Mouse (Mus musculus): ENCODE measurements around the gene Ehmt1. TPM values are rescaled to one million over a fixed set of nuclear protein-coding genes. Genes with fewer than 3 reads are reported as not detected.
"Not testable (repeated sequence)": the region's sequence is repeated elsewhere in the genome, so short reads cannot be mapped to it uniquely, and the experiment has no call there.

The Ehmt1 gene
- 85.1 and 99.5 TPM in 2 replicates for polyA plus RNA-seq (2014; fragmentation: Nextera tagmentation; extraction: Ambion mirVana)

- Histone ChIP-seq H3K27ac (replicated peaks; ENCODE audit: low read depth, low read length) (peak within 1 kb of the TSS; percentile 97), H3K4me3 (replicated peaks; ENCODE audit: low read depth, low read length) (peak within 1 kb of the TSS; percentile 96), H3K4me2 (ENCODE audit: low read length) (peak within 1 kb of the TSS; percentile 82), H3K36me3 (ENCODE audit: control insufficient read depth, insufficient read depth, low read length) (no peaks in the 10 kb centered on the region), H3K9ac (replicated peaks; ENCODE audit: low read length) (peak within 1 kb of the TSS; percentile 96), H3K9me3 (ENCODE audit: control insufficient read depth, low read length) (no peaks in the 10 kb centered on the region), H3K27me3 (ENCODE audit: control insufficient read depth, insufficient read depth, low read length) (no peaks in the 10 kb centered on the region), H3K4me1 (ENCODE audit: control insufficient read depth, insufficient read depth, low read length) (peaks cover 11% of the 10 kb centered on the region)
- peak; percentile 98 for DNase-seq
- WGBS = under 1% methylated on average over 104 of the region's 112 CpGs
- ATAC-seq (ENCODE audit: low FRiP score, low TSS enrichment) = peak; percentile 99
These were observed at the start of gene Ehmt1 for GRCm38 (mm10) chr2:24918930-24919838. Gene Ehmt1 (minus strand): TSS chr2:24919614.

- H3K4me1 ChIP-seq (ENCODE audit: control insufficient read depth, insufficient read depth, low read length) = peaks cover 9% of the 10 kb centered on the region
- ATAC-seq (ENCODE audit: low FRiP score, low TSS enrichment) = peak; percentile 90
- H3K36me3 ChIP-seq (ENCODE audit: control insufficient read depth, insufficient read depth, low read length) = peaks cover 55% of the 10 kb centered on the region
- H3K27ac ChIP-seq (replicated peaks; ENCODE audit: low read depth, low read length) = peak within 1 kb of the TSS; percentile 50; the same call in 1 of the 2 replicates
- H3K9ac ChIP-seq (replicated peaks; ENCODE audit: low read length) = peak within 1 kb of the TSS; percentile 70
- DNase-seq = peak; percentile 95
- peak within 1 kb of the TSS; percentile 61 for H3K4me3 ChIP-seq (replicated peaks; ENCODE audit: low read depth, low read length)
- H3K9me3 ChIP-seq (ENCODE audit: control insufficient read depth, low read length) = no peaks in the 10 kb centered on the region
- WGBS = under 1% methylated on average over 28 of the region's 28 CpGs
- no peaks in the 10 kb centered on the region for H3K27me3 ChIP-seq (ENCODE audit: control insufficient read depth, insufficient read depth, low read length)
- peak within 1 kb of the TSS; percentile 82 for H3K4me2 ChIP-seq (ENCODE audit: low read length)
These were observed 43.0 kb upstream of the Ehmt1 start, which contains the start of gene Dph7 for GRCm38 (mm10) chr2:24962304-24963000. Gene Dph7 (plus strand): TSS chr2:24962400.

- Histone ChIP-seq H3K27me3 (ENCODE audit: control insufficient read depth, insufficient read depth, low read length) (no peaks in the 10 kb centered on the region), H3K4me3 (replicated peaks; ENCODE audit: low read depth, low read length) (no peak overlapping the region), H3K36me3 (ENCODE audit: control insufficient read depth, insufficient read depth, low read length) (peaks cover 59% of the 10 kb centered on the region), H3K27ac (replicated peaks; ENCODE audit: low read depth, low read length) (no peak overlapping the region), H3K4me1 (ENCODE audit: control insufficient read depth, insufficient read depth, low read length) (peaks cover 9% of the 10 kb centered on the region), H3K9me3 (ENCODE audit: control insufficient read depth, low read length) (no peaks in the 10 kb centered on the region), H3K4me2 (ENCODE audit: low read length) (no peak overlapping the region), H3K9ac (replicated peaks; ENCODE audit: low read length) (no peak overlapping the region)
- 35% methylated on average over 3 of the region's 3 CpGs for WGBS
- peak; percentile 48 for DNase-seq
- no peak for ATAC-seq (ENCODE audit: low FRiP score, low TSS enrichment)
These were observed 41.5 kb upstream of the Ehmt1 start for GRCm38 (mm10) chr2:24960910-24961309.

DNA sequence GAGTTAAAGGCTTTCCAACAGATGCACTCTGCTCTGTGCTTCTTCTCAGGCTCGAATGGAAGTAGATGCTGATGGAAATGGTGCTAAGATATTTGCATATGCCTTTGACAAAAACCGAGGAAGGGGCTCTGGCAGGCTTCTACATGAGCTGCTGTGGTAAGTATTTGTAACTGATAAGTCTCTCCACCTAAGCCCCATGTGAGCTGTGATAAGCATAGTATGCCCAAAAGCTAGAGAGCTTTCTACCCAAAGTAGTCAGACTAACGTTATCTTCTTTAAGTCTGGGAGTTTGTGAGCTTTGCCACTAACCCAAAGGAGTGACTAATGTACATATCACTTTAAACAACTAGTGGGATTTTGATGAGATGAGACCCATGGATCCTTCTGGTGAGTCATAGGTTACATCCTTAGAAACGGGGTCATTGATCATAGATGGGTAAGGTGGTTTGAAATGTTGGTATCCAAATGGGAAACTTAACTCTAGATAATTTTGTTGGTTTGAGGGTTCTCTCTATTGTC, 33.2 kb upstream of the Ehmt1 start:
- 89% methylated on average over 4 of the region's 4 CpGs for WGBS
- H3K4me2 ChIP-seq (ENCODE audit: low read length) = no peak overlapping the region
- H3K4me3 ChIP-seq (replicated peaks; ENCODE audit: low read depth, low read length) = no peak overlapping the region
- no peaks in the 10 kb centered on the region for H3K27me3 ChIP-seq (ENCODE audit: control insufficient read depth, insufficient read depth, low read length)
- DNase-seq (no peak), ATAC-seq (ENCODE audit: low FRiP score, low TSS enrichment) (no peak)
- no peak overlapping the region for H3K9ac ChIP-seq (replicated peaks; ENCODE audit: low read length)
- no peaks in the 10 kb centered on the region for H3K9me3 ChIP-seq (ENCODE audit: control insufficient read depth, low read length)
- peaks cover 13% of the 10 kb centered on the region for H3K4me1 ChIP-seq (ENCODE audit: control insufficient read depth, insufficient read depth, low read length)
- H3K27ac ChIP-seq (replicated peaks; ENCODE audit: low read depth, low read length) = no peak overlapping the region
- H3K36me3 ChIP-seq (ENCODE audit: control insufficient read depth, insufficient read depth, low read length) = peaks cover 57% of the 10 kb centered on the region

DNA sequence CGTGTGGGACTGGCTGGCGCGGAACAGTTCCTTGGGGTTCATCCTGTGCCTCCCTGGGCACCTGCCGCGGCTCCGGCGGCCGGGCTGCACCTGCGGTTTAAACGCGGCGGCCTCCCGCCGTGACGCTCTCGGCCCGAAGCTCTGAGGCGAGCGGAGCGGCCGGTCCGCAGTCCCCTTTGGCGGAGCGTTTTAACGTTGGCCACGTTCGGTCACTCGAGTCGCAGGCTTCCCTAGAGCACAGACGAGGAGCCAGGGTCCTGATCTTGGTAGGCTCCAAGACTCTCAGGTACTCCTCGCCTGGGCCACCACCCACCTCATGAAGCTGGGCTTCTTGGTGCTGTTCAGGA, 30.7 kb upstream of the Ehmt1 start:
- peaks cover 34% of the 10 kb centered on the region for H3K36me3 ChIP-seq (ENCODE audit: control insufficient read depth, insufficient read depth, low read length)
- H3K27me3 ChIP-seq (ENCODE audit: control insufficient read depth, insufficient read depth, low read length) = no peaks in the 10 kb centered on the region
- H3K27ac ChIP-seq (replicated peaks; ENCODE audit: low read depth, low read length) = peak overlapping the region; percentile 67
- H3K9me3 ChIP-seq (ENCODE audit: control insufficient read depth, low read length) = no peaks in the 10 kb centered on the region
- 0% methylated on average over 31 of the region's 31 CpGs for WGBS
- peak; percentile 49 for DNase-seq
- peak overlapping the region; percentile 84 for H3K9ac ChIP-seq (replicated peaks; ENCODE audit: low read length)
- ATAC-seq (ENCODE audit: low FRiP score, low TSS enrichment) = no peak
- peaks cover 13% of the 10 kb centered on the region for H3K4me1 ChIP-seq (ENCODE audit: control insufficient read depth, insufficient read depth, low read length)
- H3K4me2 ChIP-seq (ENCODE audit: low read length) = peak overlapping the region; percentile 97
- peak overlapping the region; percentile 96 for H3K4me3 ChIP-seq (replicated peaks; ENCODE audit: low read depth, low read length)

- peak within 1 kb of the TSS; percentile 96 for H3K4me3 ChIP-seq (replicated peaks; ENCODE audit: low read depth, low read length)
- H3K36me3 ChIP-seq (ENCODE audit: control insufficient read depth, insufficient read depth, low read length) = peaks cover 28% of the 10 kb centered on the region
- H3K9me3 ChIP-seq (ENCODE audit: control insufficient read depth, low read length) = no peaks in the 10 kb centered on the region
- peak within 1 kb of the TSS; percentile 97 for H3K4me2 ChIP-seq (ENCODE audit: low read length)
- DNase-seq (peak; percentile 99), ATAC-seq (ENCODE audit: low FRiP score, low TSS enrichment) (peak; percentile 99)
- no peaks in the 10 kb centered on the region for H3K27me3 ChIP-seq (ENCODE audit: control insufficient read depth, insufficient read depth, low read length)
- WGBS = under 1% methylated on average over 107 of the region's 108 CpGs
- peaks cover 13% of the 10 kb centered on the region for H3K4me1 ChIP-seq (ENCODE audit: control insufficient read depth, insufficient read depth, low read length)
- H3K9ac ChIP-seq (replicated peaks; ENCODE audit: low read length) = peak within 1 kb of the TSS; percentile 84
- H3K27ac ChIP-seq (replicated peaks; ENCODE audit: low read depth, low read length) = peak within 1 kb of the TSS; percentile 81
These were observed 30.2 kb upstream of the Ehmt1 start, which contains the start of gene Zmynd19 for GRCm38 (mm10) chr2:24949421-24950188. Gene Zmynd19 (plus strand): TSS chr2:24949792.

DNA sequence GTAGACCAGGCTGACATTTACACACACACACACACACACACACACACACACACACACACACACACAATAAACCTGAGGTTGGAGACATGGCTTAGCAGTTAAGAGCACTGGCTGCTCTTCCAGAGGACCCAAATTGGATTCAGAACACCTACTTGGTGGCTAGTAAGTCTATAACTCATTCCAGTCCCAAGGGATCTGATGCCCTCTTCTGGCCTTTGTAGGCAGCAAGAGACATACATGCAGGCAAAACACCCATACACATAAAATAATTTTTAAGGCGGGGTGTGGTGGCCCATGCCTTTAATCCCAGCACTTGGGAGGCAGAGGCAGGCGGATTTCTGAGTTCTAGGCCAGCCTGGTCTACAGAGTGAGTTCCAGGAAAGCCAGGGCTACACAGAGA, 24.9 kb upstream of the Ehmt1 start:
- not testable (repeated sequence) for H3K4me1 ChIP-seq (ENCODE audit: control insufficient read depth, insufficient read depth, low read length); H3K27ac ChIP-seq (replicated peaks; ENCODE audit: low read depth, low read length); ATAC-seq (ENCODE audit: low FRiP score, low TSS enrichment); H3K9me3 ChIP-seq (ENCODE audit: control insufficient read depth, low read length); H3K36me3 ChIP-seq (ENCODE audit: control insufficient read depth, insufficient read depth, low read length); H3K4me2 ChIP-seq (ENCODE audit: low read length); H3K9ac ChIP-seq (replicated peaks; ENCODE audit: low read length); H3K4me3 ChIP-seq (replicated peaks; ENCODE audit: low read depth, low read length); H3K27me3 ChIP-seq (ENCODE audit: control insufficient read depth, insufficient read depth, low read length)
- WGBS = 54% methylated on average over 2 of the region's 2 CpGs
- peak; percentile 49 for DNase-seq

- Histone ChIP-seq H3K27me3 (ENCODE audit: control insufficient read depth, insufficient read depth, low read length) (no peaks in the 10 kb centered on the region), H3K27ac (replicated peaks; ENCODE audit: low read depth, low read length) (no peak overlapping the region), H3K4me1 (ENCODE audit: control insufficient read depth, insufficient read depth, low read length) (no peaks in the 10 kb centered on the region), H3K36me3 (ENCODE audit: control insufficient read depth, insufficient read depth, low read length) (no peaks in the 10 kb centered on the region), H3K9ac (replicated peaks; ENCODE audit: low read length) (no peak overlapping the region), H3K4me2 (ENCODE audit: low read length) (no peak overlapping the region), H3K9me3 (ENCODE audit: control insufficient read depth, low read length) (no peaks in the 10 kb centered on the region), H3K4me3 (replicated peaks; ENCODE audit: low read depth, low read length) (no peak overlapping the region)
- DNase-seq (no peak), ATAC-seq (ENCODE audit: low FRiP score, low TSS enrichment) (no peak)
- 74% methylated on average over 4 of the region's 4 CpGs for WGBS
These were observed 22.7 kb upstream of the Ehmt1 start for GRCm38 (mm10) chr2:24942092-24942491.
